Mouse (Mus musculus) heart, postnatal 36 days (tissue): ENCODE data around the gene Enpp4. TPM values are rescaled to one million over a fixed set of nuclear protein-coding genes. Genes with fewer than 3 reads are reported as not detected.
A peak's percentile ranks its signal among the peaks of the same experiment; 100 is the strongest.

ENCODE experiments used
- DNase-seq, 2 experiments: peaks; one replicate each; pipeline ENCODE4 v3.0.0; 2021 to 2022
- intact Hi-C: fragments of 180-260 bp; cut with DNase I; formaldehyde crosslinking; loops from one replicate; pipeline ENCODE4 v1.15.1; 2025
- total RNA-seq, 2 experiments: library from RNA; stranded (reverse); gene quantifications; 2 replicates each; pipeline ENCODE4 v1.2.3; 2021

Enpp4 gene
- total RNA-seq, 2 experiments from 2014 or later: 21.1 to 22.6 TPM

GRCm38 (mm10) chr17:44100906-44101305 lies 4.7 kb downstream of the Enpp4 start:
- intact Hi-C loops: no loop called here
- DNase-seq: no peak

GRCm38 (mm10) chr17:44100486-44100885 lies 5.1 kb downstream of the Enpp4 start:
- intact Hi-C loops: no loop called here
- DNase-seq: no peak

DNA sequence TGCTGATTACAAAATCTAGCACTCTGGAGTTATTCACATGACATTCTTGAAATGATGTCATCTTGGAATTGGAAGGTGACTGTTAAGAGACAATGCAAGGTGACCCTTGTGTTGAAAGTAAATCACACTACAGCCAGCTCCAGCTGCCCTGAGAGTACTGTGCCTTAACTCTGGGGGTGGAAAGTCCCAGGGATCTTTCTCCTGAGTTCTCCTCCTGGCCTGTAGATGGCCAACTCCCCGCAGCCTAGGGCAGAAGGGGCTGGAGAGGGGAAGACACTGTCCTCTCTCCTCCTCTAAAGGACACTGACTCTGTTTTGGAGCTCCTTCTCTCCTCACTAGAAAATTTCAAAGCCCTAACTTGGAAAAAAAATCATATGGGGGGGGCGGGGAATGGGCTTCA lies 14.1 kb downstream of the Enpp4 start:
- DNase-seq: no peak
- intact Hi-C loops: no loop called here

GRCm38 (mm10) chr17:44090916-44091315 lies 14.7 kb downstream of the Enpp4 start:
- DNase-seq: no peak
- intact Hi-C loops: no loop called here

DNA sequence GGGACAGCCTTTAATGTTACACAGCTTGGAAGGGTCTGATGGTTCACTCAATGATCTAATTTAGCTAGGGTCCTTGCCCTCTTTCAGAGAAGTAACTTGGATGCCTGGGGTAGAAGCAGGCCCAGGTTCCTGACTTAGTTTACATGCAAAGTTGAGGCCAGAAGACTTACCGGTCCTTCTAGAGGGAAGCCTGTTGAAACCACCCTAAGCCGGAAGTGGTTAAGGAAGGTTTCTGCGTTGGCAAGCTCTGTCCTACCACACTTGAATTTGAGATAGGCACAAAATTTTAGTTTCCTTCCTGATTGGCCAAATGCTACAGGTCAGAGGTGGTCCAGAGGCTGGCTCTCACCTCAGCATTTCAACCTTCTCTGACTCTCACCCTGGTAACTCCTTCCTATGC lies 17.4 kb downstream of the Enpp4 start:
- intact Hi-C loops: no loop called here
- no peak for DNase-seq

DNA sequence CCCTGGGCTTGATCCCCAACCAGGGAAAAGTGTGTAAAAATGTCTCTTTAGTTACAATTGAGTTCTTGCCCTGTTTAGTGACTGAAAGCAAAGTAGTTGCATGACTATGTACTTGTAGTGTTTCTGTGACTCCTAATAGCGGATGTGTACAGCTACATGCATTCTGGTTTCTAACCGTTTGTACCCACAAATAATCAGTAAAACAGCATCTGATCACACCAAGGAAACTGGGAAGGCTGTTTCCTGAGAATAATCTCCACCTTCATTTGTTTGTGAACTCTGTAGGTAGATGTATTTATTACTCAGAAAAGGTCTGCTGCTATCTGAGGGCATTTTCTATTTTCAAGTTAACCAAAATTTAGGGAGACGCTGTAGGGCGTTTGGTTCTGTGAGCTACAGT lies 22.5 kb downstream of the Enpp4 start:
- DNase-seq: no peak
- intact Hi-C loops: no loop called here

DNA sequence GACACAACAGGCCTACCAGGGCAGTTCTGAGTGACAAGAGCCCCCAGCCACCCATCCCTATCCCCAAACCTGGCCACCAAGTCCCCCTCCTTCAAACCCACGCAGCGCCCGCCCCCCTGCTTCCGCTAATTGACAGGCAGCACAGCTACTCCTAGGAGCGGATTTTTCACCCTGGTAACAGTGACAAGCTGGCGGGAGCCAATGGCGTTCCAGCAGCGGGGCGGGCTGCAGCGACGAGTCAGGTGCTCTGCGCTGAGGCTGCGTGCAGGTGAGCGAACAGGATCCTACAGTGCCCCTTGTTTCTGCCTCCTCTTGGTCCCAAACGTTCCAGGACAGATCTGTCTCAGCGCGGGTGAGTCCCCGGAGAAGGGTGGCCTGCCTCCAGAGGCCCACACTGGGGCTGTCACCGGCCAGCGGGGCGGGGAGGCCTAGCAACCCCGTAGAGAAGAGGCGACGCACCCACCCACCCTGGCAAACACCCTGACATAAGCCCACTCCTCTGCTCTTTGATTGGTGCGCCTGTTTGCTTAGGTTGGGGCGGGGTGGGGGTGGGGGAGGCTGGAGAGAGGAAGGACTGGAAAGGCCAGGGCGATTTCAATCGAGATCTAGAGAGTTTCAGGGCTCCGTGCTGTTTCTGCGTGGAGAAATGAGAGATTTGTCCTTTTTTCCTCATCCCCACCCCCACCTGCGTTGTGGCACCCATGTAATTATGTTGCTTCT lies 26.8 kb downstream of the Enpp4 start, which contains the start of gene Enpp5:
Enpp5 (plus strand) TSS at position 183 of the 720 bp plus-strand sequence.
- intact Hi-C loops: loop anchor here (10.0 kb wide), 1 partner anchor 176 kb away; no protein-coding TSS in a partner anchor
- DNase-seq: peak; percentile 73 to 75

DNA sequence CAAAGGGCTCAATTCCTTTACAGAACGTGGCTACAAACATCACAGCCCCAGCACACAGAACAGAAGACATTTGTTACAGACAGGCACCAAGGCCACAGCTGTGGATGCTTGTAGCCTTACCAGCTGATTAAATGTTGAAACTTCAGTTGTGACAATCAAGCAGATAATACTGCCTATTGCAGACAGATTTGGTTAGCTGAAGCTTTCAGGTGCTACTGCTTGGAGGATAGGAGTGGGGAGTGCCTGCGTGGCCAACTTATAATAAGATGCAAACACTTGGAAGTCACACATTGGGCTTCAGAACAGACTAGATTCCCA lies 27.8 kb downstream of the Enpp4 start:
- intact Hi-C loops: loop anchor here (2.0 to 10.0 kb wide), 2 partner anchors 27 to 177 kb away; partner anchors contain the start of gene Enpp4

DNA sequence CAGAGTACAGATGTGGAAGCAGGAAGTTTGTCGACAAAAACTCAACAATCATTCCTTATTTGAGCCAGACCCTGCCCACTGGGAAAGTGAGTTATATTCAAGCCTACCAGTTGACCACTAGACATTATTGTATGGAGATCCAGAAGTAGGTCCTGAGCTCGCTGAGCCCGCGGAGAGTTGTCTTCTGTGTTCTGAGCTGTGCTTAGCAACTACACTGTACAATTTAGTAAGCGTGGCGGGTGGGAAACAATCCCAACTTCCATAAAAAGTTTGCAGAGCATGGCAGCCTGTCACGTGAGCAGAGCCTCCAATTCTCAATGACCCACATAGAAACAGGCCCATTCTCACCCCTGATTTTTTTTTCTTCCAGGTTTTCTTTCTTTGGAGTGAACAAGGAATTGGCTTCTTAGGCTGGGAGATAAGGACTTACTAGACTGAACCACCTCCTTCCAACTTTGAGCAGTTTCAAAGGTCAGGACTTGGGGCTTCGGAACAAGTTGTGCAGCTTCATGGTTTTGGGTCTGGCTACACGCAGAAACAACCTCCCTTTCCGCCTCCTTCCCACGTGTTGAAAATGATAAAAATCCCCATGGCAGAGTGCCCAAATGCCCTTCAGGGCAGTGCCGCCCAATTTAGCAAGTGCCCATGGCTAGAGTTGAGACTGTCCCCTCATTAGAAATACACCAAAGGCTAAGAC lies 28.3 kb downstream of the Enpp4 start:
- intact Hi-C loops: loop anchor here (2.0 to 10.0 kb wide), 2 partner anchors 28 to 178 kb away; partner anchors contain the start of gene Enpp4
- DNase-seq: no peak

More for the DNA sequence above, 27.8 kb downstream of the Enpp4 start:
- DNase-seq: no peak

GRCm38 (mm10) chr17:44076051-44076680 lies 29.4 kb downstream of the Enpp4 start:
- DNase-seq: peak; percentile 20 to 28

DNA sequence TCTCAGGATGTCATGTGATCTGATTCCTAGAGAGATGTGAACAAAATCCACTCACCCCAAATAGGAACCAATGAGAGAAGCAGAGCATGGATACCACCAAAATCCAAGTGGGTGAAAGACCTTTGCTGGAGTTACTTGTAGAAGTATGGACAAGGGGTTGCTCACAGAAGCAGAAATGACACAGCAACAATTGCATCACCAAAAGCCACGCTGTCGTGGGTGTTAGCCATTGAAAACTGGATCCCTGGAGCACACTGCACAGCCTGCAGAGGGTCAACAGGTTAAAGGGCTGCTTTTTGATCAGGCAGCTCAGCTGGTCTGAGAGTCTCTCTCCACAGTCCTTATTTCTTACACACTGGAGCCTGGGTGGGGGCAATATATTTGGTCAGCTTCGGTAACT lies 30.0 kb downstream of the Enpp4 start:
- peak in 1 of 2 experiments; percentile 9 for DNase-seq

More at GRCm38 (mm10) chr17:44076051-44076680, 29.4 kb downstream of the Enpp4 start:
- intact Hi-C loops: loop anchor here (1.0 to 10.0 kb wide), 3 partner anchors 29 to 179 kb away; partner anchors contain the start of gene Enpp4

GRCm38 (mm10) chr17:44071680-44072079 lies 33.9 kb downstream of the Enpp4 start:
- intact Hi-C loops: loop anchor here (10.0 kb wide), 1 partner anchor 183 kb away; no protein-coding TSS in a partner anchor
- no peak for DNase-seq

More for the DNA sequence above, 30.0 kb downstream of the Enpp4 start:
- intact Hi-C loops: loop anchor here (10.0 kb wide), 1 partner anchor 179 kb away; no protein-coding TSS in a partner anchor

- intact Hi-C loops: no loop called here
- DNase-seq: no peak
Observed at GRCm38 (mm10) chr17:44068876-44069275, 36.7 kb downstream of the Enpp4 start.

DNA sequence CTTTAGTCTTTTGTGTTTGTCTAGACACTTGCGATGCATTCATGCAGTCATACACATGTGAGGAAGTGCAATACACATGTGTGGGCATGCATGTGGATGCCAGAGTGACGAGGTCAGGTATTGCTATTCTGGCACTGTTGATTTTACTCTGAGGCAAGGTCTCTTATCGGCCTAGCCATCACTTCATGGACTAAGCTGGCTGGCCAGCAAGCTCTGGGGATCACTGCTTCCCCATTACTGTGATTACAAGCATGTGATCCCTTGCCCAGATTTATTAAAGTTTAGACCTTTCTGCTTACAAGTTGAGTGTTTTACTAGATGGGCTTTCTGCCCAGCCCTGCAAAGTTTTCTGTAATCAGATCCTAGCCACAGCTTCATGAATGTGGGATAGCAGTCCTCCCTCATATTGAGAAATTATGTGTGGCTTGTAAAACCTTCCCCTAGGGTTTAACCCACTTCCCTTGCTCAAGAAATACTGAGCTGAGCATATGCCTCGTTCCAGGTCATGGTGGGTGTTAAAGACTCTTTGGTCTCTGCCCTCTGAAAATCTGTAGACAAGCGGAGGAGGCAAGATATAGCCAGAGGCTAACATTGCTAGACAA lies 44.2 kb downstream of the Enpp4 start:
- intact Hi-C loops: no loop called here
- DNase-seq: no peak

- intact Hi-C loops: no loop called here
Observed at GRCm38 (mm10) chr17:44060781-44061180, 44.8 kb downstream of the Enpp4 start.

DNA sequence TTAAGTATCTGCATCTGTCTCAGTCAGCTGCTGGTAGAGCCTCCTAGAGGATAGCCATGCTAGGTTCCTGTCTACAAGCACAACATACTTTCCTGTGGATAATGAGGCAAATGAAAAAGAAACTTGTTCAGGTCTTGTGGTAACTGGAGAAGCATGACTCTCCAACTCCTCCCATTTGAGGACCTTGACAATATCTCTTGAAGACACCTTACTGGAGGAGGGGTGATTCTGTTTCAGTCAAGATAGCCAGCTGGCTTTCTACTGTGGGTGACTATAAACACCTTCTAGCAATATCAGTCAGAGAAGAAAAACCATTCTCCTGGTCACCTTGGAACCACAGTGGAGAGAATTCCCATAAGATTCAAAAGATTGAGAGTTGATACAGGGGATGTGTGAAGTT lies 47.5 kb downstream of the Enpp4 start:
- no peak for DNase-seq
- intact Hi-C loops: no loop called here

More at GRCm38 (mm10) chr17:44060781-44061180, 44.8 kb downstream of the Enpp4 start:
- no peak for DNase-seq

DNA sequence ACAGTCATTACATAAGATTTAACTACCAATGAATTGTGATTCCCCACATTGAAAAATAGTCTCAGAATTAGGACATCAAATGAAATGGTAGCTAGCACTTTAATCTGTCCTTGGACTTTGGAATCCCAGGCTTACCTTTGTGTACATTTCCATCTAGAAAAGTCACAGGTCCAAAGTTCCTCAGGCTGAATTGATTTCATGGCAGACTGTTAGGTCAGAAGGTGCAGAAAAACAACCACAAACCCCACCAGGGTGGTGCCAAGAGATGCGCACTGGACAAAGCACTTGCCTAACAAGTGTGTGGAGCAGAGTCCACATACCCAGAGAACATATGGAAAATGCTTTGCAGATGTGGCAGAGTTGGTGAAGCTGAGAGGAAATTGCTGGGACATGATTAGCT lies 48.5 kb downstream of the Enpp4 start:
- DNase-seq: no peak
- intact Hi-C loops: no loop called here

GRCm38 (mm10) chr17:44053427-44053826 lies 52.2 kb downstream of the Enpp4 start:
- no peak for DNase-seq
- intact Hi-C loops: no loop called here
